Mouse (Mus musculus) hindbrain, embryonic 14.5 days (tissue): ENCODE results near the gene St6galnac5. TPM values are rescaled to one million over a fixed set of nuclear protein-coding genes. Genes with fewer than 3 reads are reported as not detected.

Experiments used
- ATAC-seq: fragments of 200-750 bp; cut with Nextera tagmentation; 2 replicates; pipeline ENCODE4 v1.8.0; 2017; ENCODE audit warnings: moderate number of reproducible peaks, mild to moderate bottlenecking, moderate TSS enrichment, moderate library complexity; ENCODE audit not compliant: low FRiP score
- DNase-seq: peaks from one replicate; pipeline ENCODE4 v3.0.0-alpha.2; 2015; ENCODE audit warnings: low spot score
- H3K27ac ChIP-seq: fragments of 300-500 bp; sonication (generic); 2 replicates; pipeline ENCODE4 v1.5.1; 2014; ENCODE audit warnings: mild to moderate bottlenecking, moderate library complexity
- H3K27me3 ChIP-seq: fragments of 300-500 bp; sonication (generic); 2 replicates; pipeline ENCODE4 v1.6.1; 2014; ENCODE audit warnings: mild to moderate bottlenecking, low read length, mixed read lengths; ENCODE audit not compliant: control insufficient read depth, insufficient read depth
- H3K36me3 ChIP-seq: fragments of 300-500 bp; sonication (generic); replicated peaks from 2 replicates; pipeline ENCODE4 v1.6.1; 2014; ENCODE audit not compliant: control insufficient read depth, insufficient read depth
- H3K4me1 ChIP-seq: fragments of 300-500 bp; sonication (generic); replicated peaks from 2 replicates; pipeline ENCODE4 v1.6.1; 2014; ENCODE audit warnings: antibody characterized with exemption, low read length, mixed read lengths; ENCODE audit not compliant: control insufficient read depth, insufficient read depth
- H3K4me2 ChIP-seq: fragments of 300-500 bp; sonication (generic); replicated peaks from 2 replicates; pipeline ENCODE4 v1.6.1; 2014; ENCODE audit warnings: mild to moderate bottlenecking, moderate library complexity
- H3K4me3 ChIP-seq: fragments of 300-500 bp; sonication (generic); replicated peaks from 2 replicates; pipeline ENCODE4 v1.5.1; 2014; ENCODE audit warnings: mild to moderate bottlenecking, low read length
- H3K9ac ChIP-seq: fragments of 300-500 bp; sonication (generic); 2 replicates; pipeline ENCODE4 v1.6.1; 2014
- H3K9me3 ChIP-seq: fragments of 300-500 bp; sonication (generic); 2 replicates; pipeline ENCODE4 v1.6.1; 2016; ENCODE audit warnings: low read length; ENCODE audit not compliant: control insufficient read depth
- WGBS: fragments of 180-500 bp; shearing (Covaris S2); extraction: QIAGEN DNeasy Blood & Tissue Kit; methylation state at CpG from one replicate; pipeline ENCODE4 v1.1.7; 2014; 5-methylcytosine and 5-hydroxymethylcytosine counted together
- polyA plus RNA-seq: library from polyadenylated mRNA; unstranded; fragments of >200 nt; fragmentation: Nextera tagmentation; extraction: Ambion mirVana; gene quantifications from 2 replicates; pipeline ENCODE4 v1.2.1, GENCODE M21; 2014

St6galnac5 gene
- polyA plus RNA-seq, 1 experiment from 2014 or later, result 17.5 TPM

DNA sequence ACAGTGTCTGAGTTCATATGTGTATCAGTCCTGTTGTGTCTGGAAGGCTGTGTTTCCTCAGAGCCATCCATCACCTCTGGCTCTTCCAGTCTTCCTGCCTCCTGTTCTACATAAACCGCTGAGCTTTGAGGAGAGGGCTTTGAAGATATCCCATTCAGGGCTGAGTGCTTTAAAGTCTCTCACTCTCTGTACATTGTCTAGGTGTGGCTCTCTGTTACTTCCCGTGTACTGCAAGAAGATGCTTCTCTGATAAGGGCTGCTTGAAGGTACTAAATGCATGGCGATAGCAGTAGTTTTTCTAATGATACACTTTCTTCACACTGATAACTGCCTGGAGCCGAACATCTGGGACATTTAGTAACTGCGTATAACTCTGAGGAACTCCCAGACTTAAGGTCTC is 26.0 kb downstream of the St6galnac5 start:
- no peaks in the 10 kb centered on the region for H3K27me3 ChIP-seq
- ATAC-seq, result no peak
- H3K4me2 ChIP-seq, result no peak overlapping the region
- 79% methylated on average over 5 of the region's 5 CpGs for WGBS
- no peaks in the 10 kb centered on the region for H3K36me3 ChIP-seq
- H3K4me1 ChIP-seq, result no peaks in the 10 kb centered on the region
- DNase-seq, result no peak
- H3K9ac ChIP-seq, result no peak overlapping the region
- H3K9me3 ChIP-seq, result no peaks in the 10 kb centered on the region
- H3K27ac ChIP-seq, result no peak overlapping the region
- H3K4me3 ChIP-seq, result no peak overlapping the region

- no peaks in the 10 kb centered on the region for H3K4me1 ChIP-seq
- H3K9me3 ChIP-seq, result no peaks in the 10 kb centered on the region
- H3K4me3 ChIP-seq, result no peak overlapping the region
- WGBS, result 79% methylated on average over 11 of the region's 11 CpGs
- no peak overlapping the region for H3K27ac ChIP-seq
- H3K27me3 ChIP-seq, result no peaks in the 10 kb centered on the region
- DNase-seq (no peak), ATAC-seq (no peak)
- H3K4me2 ChIP-seq, result no peak overlapping the region
- no peak overlapping the region for H3K9ac ChIP-seq
- no peaks in the 10 kb centered on the region for H3K36me3 ChIP-seq
Measured at GRCm38 (mm10) chr3:152951634-152952545, 30.2 kb downstream of the St6galnac5 start.

DNA sequence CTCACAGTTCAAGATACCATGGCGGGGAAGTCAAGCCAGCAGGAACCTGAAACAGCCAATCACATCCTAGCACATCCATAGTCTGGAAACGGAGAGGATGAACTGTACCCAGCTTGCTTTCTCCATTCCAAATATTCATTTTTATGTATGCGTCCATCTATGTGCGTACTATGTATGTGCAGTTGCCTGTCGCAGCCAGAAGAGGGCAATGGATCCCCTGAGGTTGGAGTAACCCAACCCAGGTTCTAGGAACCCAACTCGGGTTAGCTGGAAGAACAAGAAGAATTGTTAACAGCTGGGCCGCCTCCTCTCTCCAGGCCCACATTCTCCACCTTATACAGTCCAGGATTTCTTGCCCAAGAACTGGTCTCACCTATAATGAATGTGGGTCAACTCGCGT is 31.1 kb downstream of the St6galnac5 start:
- ATAC-seq (no peak), DNase-seq (no peak)
- 94% methylated on average over 9 of the region's 9 CpGs for WGBS

DNA sequence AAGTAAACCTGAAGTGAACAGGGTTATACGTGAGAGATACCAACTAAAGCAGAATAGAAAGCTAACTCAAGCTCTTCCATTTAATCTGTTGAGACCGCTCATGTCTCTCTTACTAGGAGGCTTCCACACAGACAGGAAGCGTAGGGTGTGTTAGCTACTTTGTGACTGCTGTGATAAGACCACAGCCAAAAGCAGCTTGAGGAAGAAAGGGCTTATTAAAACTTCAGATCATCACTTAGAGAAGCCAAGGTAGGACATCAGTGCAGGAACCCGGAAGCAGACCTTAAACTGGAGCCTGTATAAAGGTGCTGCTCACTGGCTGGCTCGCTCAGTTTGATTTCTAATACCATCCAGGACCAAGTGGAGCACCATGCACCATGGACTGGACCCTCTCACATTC is 31.7 kb downstream of the St6galnac5 start:
- no peaks in the 10 kb centered on the region for H3K27me3 ChIP-seq
- no peak overlapping the region for H3K4me2 ChIP-seq
- ATAC-seq, result no peak
- no peaks in the 10 kb centered on the region for H3K36me3 ChIP-seq
- H3K4me1 ChIP-seq, result no peaks in the 10 kb centered on the region
- no peak overlapping the region for H3K4me3 ChIP-seq
- no peak overlapping the region for H3K27ac ChIP-seq
- no peak overlapping the region for H3K9ac ChIP-seq
- DNase-seq, result no peak
- 97% methylated on average over 5 of the region's 5 CpGs for WGBS
- no peaks in the 10 kb centered on the region for H3K9me3 ChIP-seq

More for the DNA sequence above, 31.1 kb downstream of the St6galnac5 start:
- H3K9ac ChIP-seq, result no peak overlapping the region
- H3K27me3 ChIP-seq, result no peaks in the 10 kb centered on the region
- H3K4me2 ChIP-seq, result no peak overlapping the region
- no peak overlapping the region for H3K4me3 ChIP-seq
- H3K27ac ChIP-seq, result no peak overlapping the region
- H3K36me3 ChIP-seq, result no peaks in the 10 kb centered on the region
- no peaks in the 10 kb centered on the region for H3K4me1 ChIP-seq
- H3K9me3 ChIP-seq, result no peaks in the 10 kb centered on the region

- DNase-seq, result no peak
- H3K9ac ChIP-seq, result no peak overlapping the region
- H3K4me2 ChIP-seq, result no peak overlapping the region
- H3K36me3 ChIP-seq, result no peaks in the 10 kb centered on the region
- H3K4me3 ChIP-seq, result no peak overlapping the region
- H3K9me3 ChIP-seq, result no peaks in the 10 kb centered on the region
- no peaks in the 10 kb centered on the region for H3K4me1 ChIP-seq
- H3K27ac ChIP-seq, result no peak overlapping the region
- ATAC-seq, result no peak
- WGBS, result 91% methylated on average over 15 of the region's 15 CpGs
- H3K27me3 ChIP-seq, result no peaks in the 10 kb centered on the region
Measured at GRCm38 (mm10) chr3:152949233-152949777, 32.7 kb downstream of the St6galnac5 start.

DNA sequence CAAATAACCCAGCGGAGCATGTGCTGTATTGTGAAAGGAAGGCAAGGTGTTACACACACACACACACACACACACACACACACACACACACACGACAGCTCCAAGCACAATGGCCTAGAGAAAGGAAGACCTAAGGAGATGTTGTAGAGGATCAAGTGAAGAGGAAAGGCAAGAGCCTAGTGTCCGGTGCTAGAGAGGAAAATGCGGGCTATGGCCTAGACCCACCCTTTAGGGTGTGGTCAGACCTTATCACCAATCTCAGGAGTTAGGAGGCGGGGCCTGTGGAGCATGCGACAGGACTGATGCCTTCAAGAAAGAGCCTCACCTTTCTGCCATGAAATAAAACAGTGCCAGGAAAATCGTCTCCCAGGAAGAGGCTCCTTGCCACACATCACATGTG is 33.5 kb downstream of the St6galnac5 start:
- Histone ChIP-seq H3K9ac (no peak overlapping the region), H3K36me3 (no peaks in the 10 kb centered on the region), H3K4me1 (no peaks in the 10 kb centered on the region), H3K9me3 (no peaks in the 10 kb centered on the region), H3K27me3 (no peaks in the 10 kb centered on the region), H3K4me2 (no peak overlapping the region), H3K4me3 (no peak overlapping the region), H3K27ac (no peak overlapping the region)
- no peak for DNase-seq
- WGBS, result 88% methylated on average over 7 of the region's 7 CpGs
- ATAC-seq, result no peak

GRCm38 (mm10) chr3:152947031-152947640 is 34.9 kb downstream of the St6galnac5 start:
- DNase-seq (no peak), ATAC-seq (no peak)
- H3K27me3 ChIP-seq, result no peaks in the 10 kb centered on the region
- H3K4me3 ChIP-seq, result no peak overlapping the region
- H3K36me3 ChIP-seq, result no peaks in the 10 kb centered on the region
- no peaks in the 10 kb centered on the region for H3K9me3 ChIP-seq
- no peak overlapping the region for H3K4me2 ChIP-seq
- H3K9ac ChIP-seq, result no peak overlapping the region
- 0 out of 2 replicates have a peak, but pooled peaks cover 5% of the 10 kb centered on the region for H3K4me1 ChIP-seq
- no peak overlapping the region for H3K27ac ChIP-seq
- WGBS, result 79% methylated on average over 11 of the region's 11 CpGs

DNA sequence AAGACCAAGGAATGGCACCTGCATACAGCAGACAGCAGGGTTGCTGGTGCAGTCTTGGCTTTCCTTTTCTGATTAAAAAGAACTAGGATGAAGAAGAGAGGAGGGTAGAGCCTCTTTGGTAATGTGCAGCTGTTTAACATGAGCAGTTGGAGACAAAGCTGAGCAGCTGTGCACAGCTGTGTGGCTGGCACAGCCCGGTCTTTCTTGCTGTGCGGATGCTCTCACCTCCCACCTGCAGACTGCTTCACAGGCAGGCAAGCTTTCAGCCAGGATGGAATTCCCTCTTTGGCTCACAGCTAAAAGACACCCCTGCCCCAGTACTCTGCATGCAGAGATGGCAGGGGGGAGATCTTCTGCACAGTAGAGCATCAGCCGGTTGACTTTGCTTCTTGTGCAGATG is 37.3 kb downstream of the St6galnac5 start:
- Histone ChIP-seq H3K9me3 (no peaks in the 10 kb centered on the region), H3K9ac (no peak overlapping the region), H3K27me3 (no peaks in the 10 kb centered on the region), H3K27ac (no peak overlapping the region), H3K4me2 (no peak overlapping the region), H3K4me1 (0 out of 2 replicates have a peak, but pooled peaks cover 5% of the 10 kb centered on the region), H3K4me3 (no peak overlapping the region), H3K36me3 (no peaks in the 10 kb centered on the region)
- WGBS, result 70% methylated on average over 3 of the region's 3 CpGs
- no peak for ATAC-seq
- DNase-seq, result no peak

- no peak for ATAC-seq
- no peak for DNase-seq
- H3K36me3 ChIP-seq, result no peaks in the 10 kb centered on the region
- 0 out of 2 replicates have a peak, but pooled peaks cover 5% of the 10 kb centered on the region for H3K4me1 ChIP-seq
- no peak overlapping the region for H3K27ac ChIP-seq
- no peak overlapping the region for H3K4me2 ChIP-seq
- no peaks in the 10 kb centered on the region for H3K9me3 ChIP-seq
- H3K4me3 ChIP-seq, result no peak overlapping the region
- no peak overlapping the region for H3K9ac ChIP-seq
- 51% methylated on average over 11 of the region's 11 CpGs for WGBS
- H3K27me3 ChIP-seq, result no peaks in the 10 kb centered on the region
Measured at GRCm38 (mm10) chr3:152942985-152943384, 39.1 kb downstream of the St6galnac5 start.
